Mouse (Mus musculus) liver, embryonic 14.5 days (tissue): ENCODE results near the gene Tgfbr3. TPM values are rescaled to one million over a fixed set of nuclear protein-coding genes. Genes with fewer than 3 reads are reported as not detected.

Experiments
- ATAC-seq: fragments of 200-750 bp; cut with Nextera tagmentation; 2 replicates; pipeline ENCODE4 v1.8.0; 2017; ENCODE audit warnings: moderate number of reproducible peaks, mild to moderate bottlenecking, moderate library complexity; ENCODE audit not compliant: insufficient read depth
- DNase-seq, 3 experiments: peaks; one replicate each; pipeline ENCODE4 v3.0.0-alpha.2; 2012 to 2013; ENCODE audit warnings: low read depth in 3 of 3, low spot score in 3 of 3
- H3K27ac ChIP-seq: fragments of 300-500 bp; sonication (generic); 2 replicates; pipeline ENCODE4 v1.5.1; 2014; ENCODE audit warnings: moderate library complexity, mild to moderate bottlenecking, control low read depth, inconsistent platforms
- H3K27me3 ChIP-seq: fragments of 300-500 bp; sonication (generic); 2 replicates; pipeline ENCODE4 v1.6.1; 2014; ENCODE audit warnings: mild to moderate bottlenecking, low read length, moderate library complexity; ENCODE audit not compliant: control insufficient read depth, insufficient read depth
- H3K36me3 ChIP-seq: fragments of 300-500 bp; sonication (generic); replicated peaks from 2 replicates; pipeline ENCODE4 v1.6.1; 2014; ENCODE audit warnings: low read depth; ENCODE audit not compliant: control insufficient read depth, insufficient read depth
- H3K4me1 ChIP-seq, 2 experiments: fragments of 200-500 bp in 1 of 2; fragments of 300-500 bp in 1 of 2; sonication (generic) in 1 of 2; replicated peaks; 2 replicates each; pipeline ENCODE4 v1.6.1; 2012 to 2014; ENCODE audit warnings: antibody characterized with exemption in 1 of 2, inconsistent platforms in 1 of 2, low read length in 1 of 2; ENCODE audit not compliant: control insufficient read depth in 2 of 2, insufficient read depth in 2 of 2
- H3K4me2 ChIP-seq: fragments of 300-500 bp; sonication (generic); 2 replicates; pipeline ENCODE4 v1.6.1; 2014; ENCODE audit warnings: low read depth, mild to moderate bottlenecking, control low read depth, moderate library complexity
- H3K4me3 ChIP-seq, 2 experiments: fragments of 200-500 bp in 1 of 2; fragments of 300-500 bp in 1 of 2; sonication (generic) in 1 of 2; 2 replicates each; pipeline ENCODE4 v1.5.1; 2012 to 2014; ENCODE audit warnings: low read depth in 2 of 2, low read length in 2 of 2, mild to moderate bottlenecking in 2 of 2, control low read depth in 1 of 2, inconsistent platforms in 1 of 2, moderate library complexity in 1 of 2; ENCODE audit not compliant: insufficient read depth in 1 of 2
- H3K9ac ChIP-seq: fragments of 300-500 bp; sonication (generic); replicated peaks from 2 replicates; pipeline ENCODE4 v1.6.1; 2014; ENCODE audit warnings: mild to moderate bottlenecking, control low read depth, moderate library complexity
- H3K9me3 ChIP-seq: fragments of 300-500 bp; sonication (generic); 2 replicates; pipeline ENCODE4 v1.6.1; 2016; ENCODE audit warnings: low read length, mixed read lengths; ENCODE audit not compliant: control insufficient read depth
- CTCF ChIP-seq: IDR thresholded peaks from 2 replicates; pipeline ENCODE4 v1.5.1; 2016; ENCODE audit warnings: antibody characterized with exemption, low read depth, control low read depth
- EP300 ChIP-seq: IDR thresholded peaks from 2 replicates; pipeline ENCODE4 v1.6.1; 2016; ENCODE audit warnings: antibody characterized with exemption, low read depth
- WGBS: fragments of 180-500 bp; shearing (Covaris S2); extraction: QIAGEN DNeasy Blood & Tissue Kit; methylation state at CpG from one replicate; pipeline ENCODE4 v1.1.7; 2014; ENCODE audit not compliant: insufficient replicate concordance; 5-methylcytosine and 5-hydroxymethylcytosine counted together
- polyA plus RNA-seq, 2 experiments: library from polyadenylated mRNA; depleted of rRNA in 1 of 2; stranded (reverse) in 1 of 2; unstranded in 1 of 2; fragments of >200 nt; fragmentation: Nextera tagmentation in 1 of 2; extraction: Ambion mirVana in 1 of 2; gene quantifications; 2 replicates each; pipeline versions ENCODE4 v1.2.1 to v1.2.3; 2012 to 2014

Tgfbr3 gene
- polyA plus RNA-seq, 2 experiments: 4.3 to 7.5 TPM

DNA sequence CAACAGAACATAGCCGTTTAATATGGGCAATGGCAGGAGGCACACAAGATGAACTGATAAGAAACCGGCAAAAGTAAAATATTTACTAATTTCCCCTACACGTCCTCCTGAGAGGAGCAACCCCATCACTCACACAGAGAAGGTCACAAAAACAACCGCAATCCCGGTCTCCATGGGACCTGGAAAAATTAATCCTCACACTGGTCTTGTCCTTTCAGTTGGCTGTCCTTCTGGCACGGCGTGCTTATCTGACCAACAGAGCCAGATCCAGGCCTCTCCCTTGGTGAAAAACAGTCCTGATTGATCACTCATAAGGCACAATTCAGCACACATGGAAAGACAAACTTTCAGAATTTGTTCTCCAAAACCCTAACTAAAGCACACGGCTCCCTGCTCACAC is 157.2 kb downstream of the Tgfbr3 start:
- no peak overlapping the region for H3K4me3 ChIP-seq
- H3K4me1 ChIP-seq: no peaks in the 10 kb centered on the region
- H3K27me3 ChIP-seq: no peaks in the 10 kb centered on the region
- no peaks in the 10 kb centered on the region; the same call in 1 of the 2 replicates for H3K36me3 ChIP-seq
- no peak overlapping the region for H3K27ac ChIP-seq
- no peak overlapping the region for H3K9ac ChIP-seq
- H3K9me3 ChIP-seq: no peaks in the 10 kb centered on the region
- 67% methylated on average over 8 of the region's 8 CpGs for WGBS
- TF ChIP-seq CTCF (no peak), EP300 (no peak)
- H3K4me2 ChIP-seq: no peak overlapping the region
- ATAC-seq (no peak), DNase-seq (no peak)

DNA sequence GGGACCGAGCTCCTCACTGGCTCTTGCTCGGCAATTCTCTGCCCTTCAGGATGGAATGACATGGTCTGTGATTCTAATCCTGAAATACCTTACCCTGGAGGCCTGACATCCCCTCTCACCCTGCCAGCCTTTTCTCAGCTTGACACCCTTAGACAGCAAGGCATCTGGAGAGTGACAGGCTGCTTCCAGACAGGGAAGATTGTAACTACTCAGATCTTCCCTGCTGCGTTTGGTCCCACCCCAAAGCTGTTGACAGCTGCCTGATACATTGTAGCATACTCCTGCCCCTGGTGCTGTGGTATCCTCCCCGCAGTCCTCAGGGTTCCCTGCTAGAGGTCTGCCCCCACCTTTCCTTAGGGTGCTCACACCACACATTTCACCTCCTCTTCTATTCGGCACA is 160.1 kb downstream of the Tgfbr3 start:
- Histone ChIP-seq H3K36me3 (no peaks in the 10 kb centered on the region; the same call in 1 of the 2 replicates), H3K9me3 (no peaks in the 10 kb centered on the region), H3K27ac (no peak overlapping the region), H3K27me3 (no peaks in the 10 kb centered on the region), H3K9ac (no peak overlapping the region), H3K4me2 (no peak overlapping the region), H3K4me3 (no peak overlapping the region), H3K4me1 (no peaks in the 10 kb centered on the region; a peak in 1 of 4 replicates)
- DNase-seq (no peak), ATAC-seq (no peak)
- TF ChIP-seq CTCF (no peak), EP300 (no peak)
- whole genome bisulfite sequencing: 74% methylated on average over 5 of the region's 5 CpGs

GRCm38 (mm10) chr5:107126561-107126960 is 162.9 kb downstream of the Tgfbr3 start:
- Histone ChIP-seq H3K4me1 (no peaks in the 10 kb centered on the region; a peak in 2 of 4 replicates), H3K4me3 (no peak overlapping the region), H3K9me3 (no peaks in the 10 kb centered on the region), H3K36me3 (no peaks in the 10 kb centered on the region; the same call in 1 of the 2 replicates), H3K4me2 (no peak overlapping the region), H3K27ac (no peak overlapping the region), H3K27me3 (no peaks in the 10 kb centered on the region), H3K9ac (no peak overlapping the region)
- no peak for ATAC-seq
- WGBS: 76% methylated on average over 7 of the region's 7 CpGs
- no peak for DNase-seq
- no peak for TF ChIP-seq EP300
- TF ChIP-seq CTCF: no peak

DNA sequence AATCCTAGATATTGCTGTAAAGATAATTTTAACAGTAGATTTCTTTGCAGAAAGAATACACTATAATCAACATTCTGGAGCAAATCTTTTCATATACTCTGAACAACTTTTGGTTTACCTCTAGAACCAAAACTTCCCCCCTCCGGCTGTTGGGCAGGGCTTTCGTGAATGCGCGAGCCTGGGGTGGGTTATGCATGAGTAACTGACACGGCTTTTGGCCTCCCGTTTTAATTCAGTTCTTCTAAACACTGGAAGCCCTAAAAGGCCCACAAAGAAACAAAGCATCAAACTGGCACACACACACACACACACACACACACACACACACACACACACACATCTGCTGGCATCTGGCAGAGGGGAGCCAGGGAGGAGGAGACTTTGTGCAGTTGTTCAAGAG is 164.3 kb downstream of the Tgfbr3 start:
- H3K27me3 ChIP-seq: no peaks in the 10 kb centered on the region
- WGBS: 69% methylated on average over 6 of the region's 6 CpGs
- H3K4me1 ChIP-seq: peaks cover 5 to 7% of the 10 kb centered on the region in 2 experiments; a peak in 3 of 4 replicates
- no peak overlapping the region for H3K9ac ChIP-seq
- ATAC-seq: no peak
- H3K36me3 ChIP-seq: no peaks in the 10 kb centered on the region; the same call in 1 of the 2 replicates
- no peak overlapping the region for H3K4me2 ChIP-seq
- no peak for TF ChIP-seq CTCF
- TF ChIP-seq EP300: no peak
- no peak overlapping the region for H3K27ac ChIP-seq
- no peak overlapping the region for H3K4me3 ChIP-seq
- no peak for DNase-seq
- H3K9me3 ChIP-seq: no peaks in the 10 kb centered on the region

DNA sequence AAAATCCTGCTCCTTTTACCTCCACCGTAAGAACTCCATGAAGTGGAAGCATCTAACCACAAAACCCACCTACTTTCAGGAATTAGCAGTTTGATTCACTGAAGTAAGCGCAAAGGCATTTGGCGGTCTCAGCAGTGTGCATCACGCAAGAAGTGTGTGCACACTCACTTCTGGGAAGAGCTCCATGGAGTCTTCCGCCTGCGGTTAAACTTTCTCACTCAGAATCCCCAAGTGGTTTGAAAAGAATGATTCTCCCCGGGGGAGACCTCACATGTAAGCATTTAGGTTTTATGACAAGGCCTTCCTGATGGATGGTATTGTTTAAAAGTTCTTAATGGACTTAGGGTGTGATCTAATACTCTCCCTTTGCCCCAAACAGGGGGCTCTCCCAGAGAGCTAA is 164.9 kb downstream of the Tgfbr3 start:
- Histone ChIP-seq H3K27ac (no peak overlapping the region), H3K4me3 (no peak overlapping the region), H3K9me3 (no peaks in the 10 kb centered on the region), H3K4me2 (no peak overlapping the region), H3K27me3 (no peaks in the 10 kb centered on the region), H3K36me3 (no peaks in the 10 kb centered on the region; the same call in 1 of the 2 replicates), H3K4me1 (peaks cover 5 to 7% of the 10 kb centered on the region in 2 experiments; a peak in 3 of 4 replicates), H3K9ac (no peak overlapping the region)
- DNase-seq: no peak
- 82% methylated on average over 7 of the region's 7 CpGs for WGBS
- ATAC-seq: no peak
- TF ChIP-seq CTCF (no peak), EP300 (no peak)
